Mouse (Mus musculus) central nervous system, embryonic 11.5 days (tissue): ENCODE data around the gene Mycbp. TPM values are rescaled to one million over a fixed set of nuclear protein-coding genes. Genes with fewer than 3 reads are reported as not detected.

Experiments used
- polyA plus RNA-seq: library from polyadenylated mRNA; depleted of rRNA; stranded (reverse); fragments of >200 nt; gene quantifications from 2 replicates; pipeline ENCODE4 v1.2.3, GENCODE M21; 2012; rRNA removed

The Mycbp gene
- 19.2 and 25.1 TPM in 2 replicates for polyA plus RNA-seq

DNA sequence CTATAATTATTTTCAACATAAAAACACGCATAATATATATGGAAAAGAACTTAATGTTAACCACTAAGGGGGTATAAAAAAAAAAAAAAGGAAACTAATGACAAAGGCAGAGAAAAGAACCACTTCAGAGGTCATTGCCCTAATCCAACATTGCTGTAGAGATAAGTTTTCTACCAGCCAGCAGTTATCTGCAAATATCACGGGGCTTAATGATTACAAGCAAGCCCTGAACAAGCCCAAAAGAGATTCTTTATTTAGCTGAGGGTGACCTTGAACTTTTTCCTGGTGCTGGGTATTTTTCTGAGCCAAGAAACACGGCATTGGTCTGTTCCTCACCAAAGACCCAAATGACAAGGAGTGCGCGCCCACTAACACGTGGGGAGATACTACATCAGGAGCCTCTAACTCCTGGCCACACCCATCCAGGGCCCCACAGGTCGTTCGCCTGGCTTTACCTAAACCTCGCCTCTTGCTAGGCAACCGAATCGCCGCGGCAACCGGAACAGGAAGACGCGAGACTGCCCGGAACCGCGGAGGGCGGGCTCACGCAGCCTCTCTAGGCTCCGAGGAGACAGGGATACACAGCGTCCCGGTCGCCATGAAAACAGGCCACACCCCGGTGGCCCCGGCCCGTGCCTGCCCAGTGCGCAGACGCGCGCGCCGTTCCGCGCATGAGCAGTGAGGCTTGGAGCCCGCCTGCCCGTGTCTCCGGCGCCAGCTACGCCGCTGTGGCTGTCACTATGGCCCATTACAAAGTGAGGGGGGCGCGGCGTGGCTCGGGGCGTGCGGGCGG is at the start of gene Mycbp:
Gene Mycbp, plus strand, starts transcription at position 500 of the 793 bp plus-strand sequence.

DNA sequence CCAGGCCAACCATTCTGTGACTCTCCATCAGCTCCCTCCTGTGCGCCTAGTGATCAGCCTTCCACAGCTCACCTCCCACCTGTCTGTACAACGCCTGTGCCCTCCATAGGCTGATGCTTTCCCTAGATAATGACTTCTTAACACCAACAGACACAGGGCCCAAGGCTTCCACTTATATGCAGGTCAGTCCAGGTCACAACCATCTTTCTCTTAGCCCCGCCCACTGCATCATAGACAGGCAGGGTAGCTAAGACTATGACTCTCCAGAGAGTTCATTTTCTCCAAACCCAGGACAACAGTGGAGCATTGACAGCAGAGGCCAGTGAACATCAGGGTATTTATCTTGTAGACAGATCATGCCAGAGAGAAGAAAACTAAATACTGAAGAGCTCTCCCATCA is 45.3 kb upstream of the Mycbp start, which contains the start of gene 4933427I04Rik:
Gene 4933427I04Rik, plus strand, starts transcription at position 301 of the 400 bp plus-strand sequence.

GRCm38 (mm10) chr4:123916748-123917547 is 12.3 kb downstream of the Mycbp start, which contains the start of gene Rragc:
TSS of gene Rragc (plus strand) at chr4:123917446.

GRCm38 (mm10) chr4:123917548-123918140 is 13.0 kb downstream of the Mycbp start, which contains the start of gene 4930535I16Rik:
TSS of gene 4930535I16Rik (minus strand) at chr4:123918022.

Other genes with a start within 250 kb of the Mycbp start
- gene Macf1, start 220.5 kb upstream of the Mycbp start, polyA plus RNA-seq: 114 and 124 TPM in 2 replicates
- 262 and 569 TPM in 2 replicates for gene Ndufs5, start 186.6 kb upstream of the Mycbp start, polyA plus RNA-seq
- gene Akirin1, start 154.5 kb upstream of the Mycbp start, polyA plus RNA-seq: 53.2 and 55.6 TPM in 2 replicates
- gene Rhbdl2, start 117.0 kb upstream of the Mycbp start, polyA plus RNA-seq: 1.0 and 1.2 TPM in 2 replicates
- gene 4933427I04Rik, start 45.2 kb upstream of the Mycbp start, polyA plus RNA-seq: not detected in 2 replicates
- 44.7 and 54.1 TPM in 2 replicates for gene Rragc, start 12.6 kb downstream of the Mycbp start, polyA plus RNA-seq
- gene 4930535I16Rik, start 13.2 kb downstream of the Mycbp start, polyA plus RNA-seq: 0.12 TPM in 1 of 2 replicates, not detected in the other